Mouse (Mus musculus) left cerebral cortex, adult 2 months (tissue): ENCODE results near the gene Nupl1. TPM values are rescaled to one million over a fixed set of nuclear protein-coding genes. Genes with fewer than 3 reads are reported as not detected.

Experiments used
- DNase-seq, 2 experiments: peaks; one replicate each; pipeline ENCODE4 v3.0.0; 2021 to 2022; ENCODE audit warnings: low spot score in 2 of 2, mixed read lengths in 1 of 2; ENCODE audit errors: extremely low spot score in 1 of 2
- H3K27ac ChIP-seq: fragments of 200-600 bp; 2 replicates; pipeline ENCODE4 v1.8.1; 2022
- H3K4me3 ChIP-seq: fragments of 200-600 bp; 2 replicates; pipeline ENCODE4 v1.8.1; 2022
- CTCF ChIP-seq: fragments of 200-600 bp; IDR thresholded peaks from 2 replicates; pipeline ENCODE4 v1.8.1; 2022; ENCODE audit warnings: antibody characterized with exemption, mild to moderate bottlenecking, moderate library complexity
- intact Hi-C: fragments of 180-260 bp; cut with DNase I; formaldehyde crosslinking; loops from one replicate; pipeline ENCODE4 v1.15.1; 2025
- total RNA-seq, 2 experiments: library from RNA; stranded (reverse); gene quantifications; 2 replicates each; pipeline ENCODE4 v1.2.3; 2021

Nupl1 gene
- total RNA-seq, 2 experiments from 2014 or later, result not detected

GRCm38 (mm10) chr14:60264990-60265876, 14.0 kb upstream of the Nupl1 start, which contains the start of gene Mtmr6:
Gene Mtmr6 (plus strand): TSS chr14:60265228.
- intact Hi-C loops, result loop anchor here (1.0 to 2.0 kb wide), 2 partner anchors 14 to 114 kb away; partner anchors contain the start of genes Gm49336 and Nupl1
- TF ChIP-seq CTCF, result peak; percentile 99
- peak; percentile 91 to 93 for DNase-seq
- H3K27ac ChIP-seq, result peak within 1 kb of the TSS; percentile 97
- H3K4me3 ChIP-seq, result peak within 1 kb of the TSS; percentile 72

GRCm38 (mm10) chr14:60262316-60262715, 11.1 kb upstream of the Nupl1 start:
- intact Hi-C loops, result no loop called here
- DNase-seq, result no peak

GRCm38 (mm10) chr14:60257851-60258250, 6.6 kb upstream of the Nupl1 start:
- no peak overlapping the region for H3K4me3 ChIP-seq
- no peak for TF ChIP-seq CTCF
- DNase-seq, result no peak
- intact Hi-C loops, result no loop called here
- H3K27ac ChIP-seq, result no peak overlapping the region

More at GRCm38 (mm10) chr14:60262316-60262715, 11.1 kb upstream of the Nupl1 start:
- no peak for TF ChIP-seq CTCF
- Histone ChIP-seq H3K27ac (no peak overlapping the region), H3K4me3 (no peak overlapping the region)

- H3K4me3 ChIP-seq, result no peak overlapping the region
- intact Hi-C loops, result no loop called here
- no peak for DNase-seq
- TF ChIP-seq CTCF, result no peak
- no peak overlapping the region for H3K27ac ChIP-seq
Observed at GRCm38 (mm10) chr14:60257101-60257500, 5.9 kb upstream of the Nupl1 start.

GRCm38 (mm10) chr14:60256356-60256755, 5.1 kb upstream of the Nupl1 start:
- no peak overlapping the region for H3K27ac ChIP-seq
- DNase-seq, result no peak
- intact Hi-C loops, result no loop called here
- no peak overlapping the region for H3K4me3 ChIP-seq
- TF ChIP-seq CTCF, result no peak

GRCm38 (mm10) chr14:60254774-60255173, 3.5 kb upstream of the Nupl1 start:
- intact Hi-C loops, result loop anchor here (5.0 kb wide), 1 partner anchor 438 kb away; no protein-coding TSS in a partner anchor
- no peak for DNase-seq
- Histone ChIP-seq H3K27ac (no peak overlapping the region), H3K4me3 (no peak overlapping the region)
- TF ChIP-seq CTCF, result no peak

- no peak for DNase-seq
- intact Hi-C loops, result loop anchor here (5.0 kb wide), 1 partner anchor 439 kb away; no protein-coding TSS in a partner anchor
- Histone ChIP-seq H3K4me3 (no peak overlapping the region), H3K27ac (no peak overlapping the region)
- no peak for TF ChIP-seq CTCF
Observed at GRCm38 (mm10) chr14:60253466-60253865, 2.2 kb upstream of the Nupl1 start.

GRCm38 (mm10) chr14:60252004-60253000, 1.1 kb upstream of the Nupl1 start:
- peak; percentile 15 for TF ChIP-seq CTCF
- no peak for DNase-seq
- Histone ChIP-seq H3K4me3 (peak overlapping the region; percentile 87), H3K27ac (peak overlapping the region; percentile 91)
- intact Hi-C loops, result loop anchor here (5.0 kb wide), 1 partner anchor 440 kb away; no protein-coding TSS in a partner anchor

GRCm38 (mm10) chr14:60250879-60251278, 352 bp downstream of the Nupl1 start:
- Histone ChIP-seq H3K27ac (peak overlapping the region; percentile 94), H3K4me3 (peak overlapping the region; percentile 87)
- no peak for DNase-seq
- no peak; the same call in 1 of the 2 replicates for TF ChIP-seq CTCF
- intact Hi-C loops, result loop anchor here (1.0 to 5.0 kb wide), 4 partner anchors 14 to 441 kb away; partner anchors contain the start of gene Mtmr6

GRCm38 (mm10) chr14:60250366-60250765, 865 bp downstream of the Nupl1 start:
- no peak for DNase-seq
- Histone ChIP-seq H3K4me3 (peak overlapping the region; percentile 87), H3K27ac (no peak overlapping the region)
- no peak for TF ChIP-seq CTCF
- intact Hi-C loops, result loop anchor here (2.0 to 5.0 kb wide), 2 partner anchors 62 to 442 kb away; no protein-coding TSS in a partner anchor

GRCm38 (mm10) chr14:60238551-60238950, 12.7 kb downstream of the Nupl1 start:
- Histone ChIP-seq H3K27ac (no peak overlapping the region), H3K4me3 (no peak overlapping the region)
- DNase-seq, result no peak
- intact Hi-C loops, result no loop called here
- TF ChIP-seq CTCF, result no peak
